Mouse (Mus musculus) limb, embryonic 10.5 days (tissue): Measurements from ENCODE around the gene Nfkbid. TPM values are rescaled to one million over a fixed set of nuclear protein-coding genes. Genes with fewer than 3 reads are reported as not detected.

ENCODE experiments used
- polyA plus RNA-seq: library from polyadenylated mRNA; unstranded; fragments of >200 nt; fragmentation: Nextera tagmentation; extraction: Ambion mirVana; gene quantifications from 2 replicates; pipeline ENCODE4 v1.2.1, GENCODE M21; 2016

Nfkbid gene
- polyA plus RNA-seq, 1 experiment from 2014 or later, result 1.2 TPM

Other genes starting within 250 kb of the Nfkbid start
- gene Cox7a1, start 237.6 kb upstream of the Nfkbid start, polyA plus RNA-seq, result 1.4 and 1.8 TPM in 2 replicates
- gene Capns1, start 222.9 kb upstream of the Nfkbid start, polyA plus RNA-seq, result 57.6 and 66.5 TPM in 2 replicates
- gene Polr2i, start 189.8 kb upstream of the Nfkbid start, polyA plus RNA-seq, result 170 and 175 TPM in 2 replicates
- 261 and 262 TPM in 2 replicates for gene Tbcb, start 189.5 kb upstream of the Nfkbid start, polyA plus RNA-seq
- not detected in 2 replicates for gene Ovol3, start 186.0 kb upstream of the Nfkbid start, polyA plus RNA-seq
- 0.15 and 0.25 TPM in 2 replicates for gene Thap8, start 141.6 kb upstream of the Nfkbid start, polyA plus RNA-seq
- gene Wdr62, start 141.3 kb upstream of the Nfkbid start, polyA plus RNA-seq, result 15.1 and 15.5 TPM in 2 replicates
- 37.8 and 51.7 TPM in 2 replicates for gene Clip3, start 130.0 kb upstream of the Nfkbid start, polyA plus RNA-seq
- 93.3 and 107 TPM in 2 replicates for gene Alkbh6, start 113.0 kb upstream of the Nfkbid start, polyA plus RNA-seq
- 52.9 and 92.3 TPM in 2 replicates for gene Syne4, start 106.9 kb upstream of the Nfkbid start, polyA plus RNA-seq
- 2.1 and 4.2 TPM in 2 replicates for gene E130208F15Rik, start 100.0 kb upstream of the Nfkbid start, polyA plus RNA-seq
- gene Sdhaf1, start 97.8 kb upstream of the Nfkbid start, polyA plus RNA-seq, result 18.3 and 18.4 TPM in 2 replicates
- 4.0 and 4.2 TPM in 2 replicates for gene Lrfn3, start 59.0 kb upstream of the Nfkbid start, polyA plus RNA-seq
- 7.6 and 8.6 TPM in 2 replicates for gene Tyrobp, start 8.0 kb upstream of the Nfkbid start, polyA plus RNA-seq
- not detected in 2 replicates for gene Hcst, start 1.9 kb upstream of the Nfkbid start, polyA plus RNA-seq
- gene Aplp1, start 23.8 kb downstream of the Nfkbid start, polyA plus RNA-seq, result 8.4 and 13.4 TPM in 2 replicates
- gene Kirrel2, start 36.0 kb downstream of the Nfkbid start, polyA plus RNA-seq, result not detected in 2 replicates
- gene Nphs1, start 36.6 kb downstream of the Nfkbid start, polyA plus RNA-seq, result not detected in 2 replicates
- gene Prodh2, start 71.9 kb downstream of the Nfkbid start, polyA plus RNA-seq, result not detected in 2 replicates
- 14.0 and 17.1 TPM in 2 replicates for gene Arhgap33, start 113.3 kb downstream of the Nfkbid start, polyA plus RNA-seq
- gene Hspb6, start 130.4 kb downstream of the Nfkbid start, polyA plus RNA-seq, result 4.7 and 7.0 TPM in 2 replicates
- gene Proser3, start 130.6 kb downstream of the Nfkbid start, polyA plus RNA-seq, result 17.8 and 21.6 TPM in 2 replicates
- 42.5 and 45.6 TPM in 2 replicates for gene Lin37, start 138.1 kb downstream of the Nfkbid start, polyA plus RNA-seq
- gene U2af1l4, start 141.6 kb downstream of the Nfkbid start, polyA plus RNA-seq, result 92.5 and 100 TPM in 2 replicates
- gene Gm49396, start 141.6 kb downstream of the Nfkbid start, polyA plus RNA-seq, result 13.4 and 15.3 TPM in 2 replicates
- gene Psenen, start 141.9 kb downstream of the Nfkbid start, polyA plus RNA-seq, result 120 and 121 TPM in 2 replicates
- 5.7 and 6.5 TPM in 2 replicates for gene Igflr1, start 143.7 kb downstream of the Nfkbid start, polyA plus RNA-seq
- gene Kmt2b, start 167.0 kb downstream of the Nfkbid start, polyA plus RNA-seq, result 10.2 and 10.6 TPM in 2 replicates
- 0.15 and 0.45 TPM in 2 replicates for gene Zbtb32, start 177.2 kb downstream of the Nfkbid start, polyA plus RNA-seq
- 7.9 and 8.2 TPM in 2 replicates for gene Upk1a, start 191.1 kb downstream of the Nfkbid start, polyA plus RNA-seq
- gene Cox6b1, start 204.4 kb downstream of the Nfkbid start, polyA plus RNA-seq, result 776 and 820 TPM in 2 replicates
- gene Etv2, start 214.1 kb downstream of the Nfkbid start, polyA plus RNA-seq, result 1.3 and 2.5 TPM in 2 replicates
- 150 and 151 TPM in 2 replicates for gene Rbm42, start 228.6 kb downstream of the Nfkbid start, polyA plus RNA-seq
- gene Haus5, start 243.3 kb downstream of the Nfkbid start, polyA plus RNA-seq, result 84.1 and 84.8 TPM in 2 replicates
- not detected in 2 replicates for gene Pmis2, start 249.9 kb downstream of the Nfkbid start, polyA plus RNA-seq